Mouse (Mus musculus) liver, embryonic 14.5 days (tissue): ENCODE measurements around the gene Mrpl47. TPM values are rescaled to one million over a fixed set of nuclear protein-coding genes. Genes with fewer than 3 reads are reported as not detected.
"Not testable (repeated sequence)": the region's sequence is repeated elsewhere in the genome, so short reads cannot be mapped to it uniquely, and the experiment has no call there.

Experiments used
- ATAC-seq: fragments of 200-750 bp; cut with Nextera tagmentation; 2 replicates; pipeline ENCODE4 v1.8.0; 2017; ENCODE audit warnings: moderate number of reproducible peaks, mild to moderate bottlenecking, moderate library complexity; ENCODE audit not compliant: insufficient read depth
- DNase-seq, 3 experiments: peaks; one replicate each; pipeline ENCODE4 v3.0.0-alpha.2; 2012 to 2013; ENCODE audit warnings: low read depth in 3 of 3, low spot score in 3 of 3
- H3K27ac ChIP-seq: fragments of 300-500 bp; sonication (generic); 2 replicates; pipeline ENCODE4 v1.5.1; 2014; ENCODE audit warnings: moderate library complexity, mild to moderate bottlenecking, control low read depth, inconsistent platforms
- H3K27me3 ChIP-seq: fragments of 300-500 bp; sonication (generic); 2 replicates; pipeline ENCODE4 v1.6.1; 2014; ENCODE audit warnings: mild to moderate bottlenecking, low read length, moderate library complexity; ENCODE audit not compliant: control insufficient read depth, insufficient read depth
- H3K36me3 ChIP-seq: fragments of 300-500 bp; sonication (generic); replicated peaks from 2 replicates; pipeline ENCODE4 v1.6.1; 2014; ENCODE audit warnings: low read depth; ENCODE audit not compliant: control insufficient read depth, insufficient read depth
- H3K4me1 ChIP-seq, 2 experiments: fragments of 200-500 bp in 1 of 2; fragments of 300-500 bp in 1 of 2; sonication (generic) in 1 of 2; replicated peaks; 2 replicates each; pipeline ENCODE4 v1.6.1; 2012 to 2014; ENCODE audit warnings: antibody characterized with exemption in 1 of 2, inconsistent platforms in 1 of 2, low read length in 1 of 2; ENCODE audit not compliant: control insufficient read depth in 2 of 2, insufficient read depth in 2 of 2
- H3K4me2 ChIP-seq: fragments of 300-500 bp; sonication (generic); 2 replicates; pipeline ENCODE4 v1.6.1; 2014; ENCODE audit warnings: low read depth, mild to moderate bottlenecking, control low read depth, moderate library complexity
- H3K4me3 ChIP-seq, 2 experiments: fragments of 200-500 bp in 1 of 2; fragments of 300-500 bp in 1 of 2; sonication (generic) in 1 of 2; 2 replicates each; pipeline ENCODE4 v1.5.1; 2012 to 2014; ENCODE audit warnings: low read depth in 2 of 2, low read length in 2 of 2, mild to moderate bottlenecking in 2 of 2, control low read depth in 1 of 2, inconsistent platforms in 1 of 2, moderate library complexity in 1 of 2; ENCODE audit not compliant: insufficient read depth in 1 of 2
- H3K9ac ChIP-seq: fragments of 300-500 bp; sonication (generic); replicated peaks from 2 replicates; pipeline ENCODE4 v1.6.1; 2014; ENCODE audit warnings: mild to moderate bottlenecking, control low read depth, moderate library complexity
- H3K9me3 ChIP-seq: fragments of 300-500 bp; sonication (generic); 2 replicates; pipeline ENCODE4 v1.6.1; 2016; ENCODE audit warnings: low read length, mixed read lengths; ENCODE audit not compliant: control insufficient read depth
- CTCF ChIP-seq: IDR thresholded peaks from 2 replicates; pipeline ENCODE4 v1.5.1; 2016; ENCODE audit warnings: antibody characterized with exemption, low read depth, control low read depth
- EP300 ChIP-seq: IDR thresholded peaks from 2 replicates; pipeline ENCODE4 v1.6.1; 2016; ENCODE audit warnings: antibody characterized with exemption, low read depth
- WGBS: fragments of 180-500 bp; shearing (Covaris S2); extraction: QIAGEN DNeasy Blood & Tissue Kit; methylation state at CpG from one replicate; pipeline ENCODE4 v1.1.7; 2014; ENCODE audit not compliant: insufficient replicate concordance; 5-methylcytosine and 5-hydroxymethylcytosine counted together
- polyA plus RNA-seq, 2 experiments: library from polyadenylated mRNA; depleted of rRNA in 1 of 2; stranded (reverse) in 1 of 2; unstranded in 1 of 2; fragments of >200 nt; fragmentation: Nextera tagmentation in 1 of 2; extraction: Ambion mirVana in 1 of 2; gene quantifications; 2 replicates each; pipeline versions ENCODE4 v1.2.1 to v1.2.3; 2012 to 2014

Gene Mrpl47
- polyA plus RNA-seq, 2 experiments, result 8.4 to 24.0 TPM

- peak overlapping the region; percentile 78 for H3K9ac ChIP-seq
- peaks cover 6 to 8% of the 10 kb centered on the region in 2 experiments for H3K4me1 ChIP-seq
- DNase-seq (peak; percentile 98 to 99 (median 99)), ATAC-seq (peak; percentile 99)
- H3K27ac ChIP-seq, result peak overlapping the region; percentile 23
- H3K9me3 ChIP-seq, result no peaks in the 10 kb centered on the region
- peaks cover 21% of the 10 kb centered on the region for H3K36me3 ChIP-seq
- peak overlapping the region; percentile 77 for H3K4me2 ChIP-seq
- H3K27me3 ChIP-seq, result no peaks in the 10 kb centered on the region
- under 1% methylated on average over 90 of the region's 90 CpGs for WGBS
- peak; percentile 49 for TF ChIP-seq CTCF
- no peak; the same call in 1 of the 2 replicates for TF ChIP-seq EP300
- H3K4me3 ChIP-seq, result peak overlapping the region; percentile 71 to 82
These were observed 28.8 kb downstream of the Mrpl47 start for GRCm38 (mm10) chr3:32708368-32709231.

- no peak overlapping the region for H3K27ac ChIP-seq
- DNase-seq (no peak), ATAC-seq (no peak)
- H3K9me3 ChIP-seq, result no peaks in the 10 kb centered on the region
- 0 out of 2 replicates have a peak overlapping the region, but pooled peaks have one; percentile 45 for H3K9ac ChIP-seq
- peaks cover 15% of the 10 kb centered on the region for H3K36me3 ChIP-seq
- H3K4me3 ChIP-seq, result peak overlapping the region; percentile 42 to 54
- peak overlapping the region; percentile 77 for H3K4me2 ChIP-seq
- no peaks in the 10 kb centered on the region for H3K27me3 ChIP-seq
- 1% methylated on average over 4 of the region's 4 CpGs for WGBS
- H3K4me1 ChIP-seq, result peaks cover 6 to 8% of the 10 kb centered on the region in 2 experiments
- TF ChIP-seq CTCF (no peak), EP300 (no peak)
These were observed 29.4 kb downstream of the Mrpl47 start for GRCm38 (mm10) chr3:32708052-32708367.

- H3K4me2 ChIP-seq, H3K4me1 ChIP-seq, H3K4me3 ChIP-seq, H3K27me3 ChIP-seq, H3K9ac ChIP-seq, ATAC-seq, H3K27ac ChIP-seq, H3K36me3 ChIP-seq, DNase-seq, H3K9me3 ChIP-seq: not testable (repeated sequence)
- 64% methylated on average over 9 of the region's 9 CpGs for WGBS
These were observed 31.6 kb downstream of the Mrpl47 start, which contains the start of gene Actl6a for GRCm38 (mm10) chr3:32705647-32706348. TSS of gene Actl6a (plus strand) at chr3:32706298.

GRCm38 (mm10) chr3:32704632-32705031 is 32.8 kb downstream of the Mrpl47 start:
- ATAC-seq, H3K9ac ChIP-seq: not testable (repeated sequence)

GRCm38 (mm10) chr3:32704021-32704420 is 33.4 kb downstream of the Mrpl47 start:
- ATAC-seq, H3K9me3 ChIP-seq, H3K27me3 ChIP-seq, H3K4me3 ChIP-seq, H3K27ac ChIP-seq, H3K4me2 ChIP-seq, H3K36me3 ChIP-seq, DNase-seq, H3K4me1 ChIP-seq, H3K9ac ChIP-seq: not testable (repeated sequence)
- WGBS, result 78% methylated on average over 6 of the region's 6 CpGs

More at GRCm38 (mm10) chr3:32704632-32705031, 32.8 kb downstream of the Mrpl47 start:
- not testable (repeated sequence) for H3K36me3 ChIP-seq, H3K4me2 ChIP-seq, H3K27ac ChIP-seq, H3K4me1 ChIP-seq, H3K4me3 ChIP-seq, DNase-seq, H3K9me3 ChIP-seq, H3K27me3 ChIP-seq
- 83% methylated on average over 10 of the region's 10 CpGs for WGBS
